Mouse (Mus musculus): Measurements from ENCODE around the gene Meis1.

- TF ChIP-seq MEF2A (IDR thresholded peaks at IDR 0.05; ENCODE audit: borderline replicate concordance, low read depth, low read length) (no peak), CTCF (conservative IDR thresholded peaks at IDR 0.05 in 1 of 2, IDR thresholded peaks at IDR 0.05 in 1 of 2; ENCODE audit: low read depth in 2 of 2, low read length in 2 of 2) (no peak), MAFK (IDR thresholded peaks at IDR 0.05; ENCODE audit: insufficient replicate concordance, low read length) (no peak), PAX5 (IDR thresholded peaks at IDR 0.05; ENCODE audit: low read length) (no peak), POLR2AphosphoS2 (IDR thresholded peaks at IDR 0.05; ENCODE audit: low read depth, low read length) (no peak), POLR2A (IDR thresholded peaks at IDR 0.05; ENCODE audit: low read depth, low read length) (no peak)
Observed at GRCm38 (mm10) chr11:19019204-19020171, 703 bp upstream of the Meis1 start.
